Mouse (Mus musculus): Measurements from ENCODE around the gene Mtmr2. TPM values are rescaled to one million over a fixed set of nuclear protein-coding genes. Genes with fewer than 3 reads are reported as not detected.

Mtmr2 gene
- polyA plus RNA-seq, 1 experiment from 2014 or later = 18.2 TPM

- no peaks in the 10 kb centered on the region for H3K4me1 ChIP-seq (ENCODE audit: insufficient read depth)
- no peak overlapping the region for H3K4me2 ChIP-seq (ENCODE audit: low read depth, low read length)
- DNase-seq (no peak), ATAC-seq (no peak)
- TF ChIP-seq CTCF (IDR thresholded peaks at IDR 0.05; ENCODE audit: low read depth) (peak; percentile 24; the same call in 1 of the 2 replicates), EP300 (IDR thresholded peaks at IDR 0.05; ENCODE audit: low read depth) (no peak)
- H3K27ac ChIP-seq (ENCODE audit: low read depth) = no peak overlapping the region
- H3K4me3 ChIP-seq (ENCODE audit: low read depth, low read length) = no peak overlapping the region
- no peaks in the 10 kb centered on the region for H3K9me3 ChIP-seq (ENCODE audit: low read length)
- H3K9ac ChIP-seq (replicated peaks) = no peak overlapping the region
- H3K36me3 ChIP-seq (replicated peaks; ENCODE audit: insufficient read depth, low read length) = peaks cover 42% of the 10 kb centered on the region
- no peaks in the 10 kb centered on the region for H3K27me3 ChIP-seq (ENCODE audit: insufficient read depth, low read length)
- 77% methylated on average over 1 of the region's 1 CpGs for WGBS (ENCODE audit: insufficient replicate concordance)
Measured at GRCm38 (mm10) chr9:13794302-13794701, 46.1 kb downstream of the Mtmr2 start.

DNA sequence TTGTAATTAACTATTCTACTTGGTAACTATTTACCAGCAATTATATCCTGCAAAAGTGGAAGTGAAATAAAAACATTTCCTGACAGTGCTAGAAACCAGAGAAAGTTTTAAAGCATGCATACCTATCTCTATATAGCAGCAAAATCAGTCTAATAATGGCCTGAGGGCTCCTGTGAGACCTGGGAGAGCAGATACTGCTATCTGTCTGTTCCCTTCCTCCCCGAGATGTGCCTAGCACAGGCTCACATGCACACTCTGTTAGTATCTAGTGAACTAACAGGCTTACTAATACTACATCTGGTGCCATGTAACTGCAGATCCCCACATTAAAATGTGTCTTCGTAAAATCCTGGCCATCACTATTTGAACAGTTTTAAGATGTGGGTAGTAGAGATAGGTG, 46.5 kb downstream of the Mtmr2 start:
- H3K27ac ChIP-seq (ENCODE audit: low read depth) = no peak overlapping the region
- H3K9ac ChIP-seq (replicated peaks) = no peak overlapping the region
- no peak overlapping the region for H3K4me3 ChIP-seq (ENCODE audit: low read depth, low read length)
- H3K4me2 ChIP-seq (ENCODE audit: low read depth, low read length) = no peak overlapping the region
- peaks cover 39% of the 10 kb centered on the region for H3K36me3 ChIP-seq (replicated peaks; ENCODE audit: insufficient read depth, low read length)
- DNase-seq (no peak), ATAC-seq (no peak)
- H3K4me1 ChIP-seq (ENCODE audit: insufficient read depth) = no peaks in the 10 kb centered on the region
- no peaks in the 10 kb centered on the region for H3K9me3 ChIP-seq (ENCODE audit: low read length)
- no peaks in the 10 kb centered on the region for H3K27me3 ChIP-seq (ENCODE audit: insufficient read depth, low read length)
- TF ChIP-seq EP300 (IDR thresholded peaks at IDR 0.05; ENCODE audit: low read depth) = no peak
- TF ChIP-seq CTCF (IDR thresholded peaks at IDR 0.05; ENCODE audit: low read depth) = no peak
- WGBS (ENCODE audit: insufficient replicate concordance) = 73% methylated on average over 2 of the region's 2 CpGs

GRCm38 (mm10) chr9:13804480-13804879, 56.3 kb downstream of the Mtmr2 start:
- H3K36me3 ChIP-seq (replicated peaks; ENCODE audit: insufficient read depth, low read length) = peaks cover 67% of the 10 kb centered on the region
- no peak overlapping the region for H3K4me2 ChIP-seq (ENCODE audit: low read depth, low read length)
- 74% methylated on average over 1 of the region's 1 CpGs for WGBS (ENCODE audit: insufficient replicate concordance)
- TF ChIP-seq EP300 (IDR thresholded peaks at IDR 0.05; ENCODE audit: low read depth) = no peak
- no peak for TF ChIP-seq CTCF (IDR thresholded peaks at IDR 0.05; ENCODE audit: low read depth)
- ATAC-seq = no peak
- H3K4me3 ChIP-seq (ENCODE audit: low read depth, low read length) = no peak overlapping the region
- H3K9ac ChIP-seq (replicated peaks) = no peak overlapping the region
- no peaks in the 10 kb centered on the region for H3K9me3 ChIP-seq (ENCODE audit: low read length)
- H3K27ac ChIP-seq (ENCODE audit: low read depth) = no peak overlapping the region
- no peaks in the 10 kb centered on the region for H3K27me3 ChIP-seq (ENCODE audit: insufficient read depth, low read length)
- no peaks in the 10 kb centered on the region for H3K4me1 ChIP-seq (ENCODE audit: insufficient read depth)
- DNase-seq = no peak

GRCm38 (mm10) chr9:13806854-13807253, 58.6 kb downstream of the Mtmr2 start:
- Histone ChIP-seq H3K9ac (replicated peaks) (no peak overlapping the region), H3K36me3 (replicated peaks; ENCODE audit: insufficient read depth, low read length) (peaks cover 72% of the 10 kb centered on the region), H3K4me1 (ENCODE audit: insufficient read depth) (no peaks in the 10 kb centered on the region), H3K27me3 (ENCODE audit: insufficient read depth, low read length) (no peaks in the 10 kb centered on the region), H3K4me3 (ENCODE audit: low read depth, low read length) (no peak overlapping the region), H3K27ac (ENCODE audit: low read depth) (no peak overlapping the region), H3K4me2 (ENCODE audit: low read depth, low read length) (no peak overlapping the region), H3K9me3 (ENCODE audit: low read length) (no peaks in the 10 kb centered on the region)
- DNase-seq = no peak
- 96% methylated on average over 7 of the region's 7 CpGs for WGBS (ENCODE audit: insufficient replicate concordance)
- no peak for TF ChIP-seq CTCF (IDR thresholded peaks at IDR 0.05; ENCODE audit: low read depth)
- TF ChIP-seq EP300 (IDR thresholded peaks at IDR 0.05; ENCODE audit: low read depth) = no peak
- no peak for ATAC-seq

DNA sequence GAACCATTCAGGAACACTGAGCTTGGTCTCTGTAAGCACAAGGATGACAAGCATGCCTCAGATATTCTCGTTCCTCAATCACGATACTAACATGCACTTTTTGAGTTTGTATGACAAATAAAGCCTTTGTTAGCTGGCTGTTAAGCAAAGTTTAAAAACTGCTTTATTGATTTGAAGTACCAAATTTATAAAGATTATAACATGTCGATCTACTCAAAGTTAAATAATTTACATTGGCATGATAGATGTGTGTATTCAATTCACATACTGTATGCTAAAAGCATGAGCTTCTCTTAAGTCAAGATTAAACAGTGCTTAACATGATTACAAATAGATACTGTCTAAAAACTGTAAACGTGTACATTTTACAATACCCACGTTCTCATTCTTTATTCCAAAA, 59.4 kb downstream of the Mtmr2 start:
- 89% methylated on average over 5 of the region's 5 CpGs for WGBS (ENCODE audit: insufficient replicate concordance)
- Histone ChIP-seq H3K27me3 (ENCODE audit: insufficient read depth, low read length) (no peaks in the 10 kb centered on the region), H3K27ac (ENCODE audit: low read depth) (no peak overlapping the region), H3K4me1 (ENCODE audit: insufficient read depth) (no peaks in the 10 kb centered on the region), H3K4me3 (ENCODE audit: low read depth, low read length) (no peak overlapping the region), H3K9me3 (ENCODE audit: low read length) (no peaks in the 10 kb centered on the region), H3K4me2 (ENCODE audit: low read depth, low read length) (no peak overlapping the region), H3K9ac (replicated peaks) (no peak overlapping the region), H3K36me3 (replicated peaks; ENCODE audit: insufficient read depth, low read length) (peaks cover 79% of the 10 kb centered on the region)
- DNase-seq (no peak), ATAC-seq (no peak)
- TF ChIP-seq EP300 (IDR thresholded peaks at IDR 0.05; ENCODE audit: low read depth) = no peak
- TF ChIP-seq CTCF (IDR thresholded peaks at IDR 0.05; ENCODE audit: low read depth) = no peak

DNA sequence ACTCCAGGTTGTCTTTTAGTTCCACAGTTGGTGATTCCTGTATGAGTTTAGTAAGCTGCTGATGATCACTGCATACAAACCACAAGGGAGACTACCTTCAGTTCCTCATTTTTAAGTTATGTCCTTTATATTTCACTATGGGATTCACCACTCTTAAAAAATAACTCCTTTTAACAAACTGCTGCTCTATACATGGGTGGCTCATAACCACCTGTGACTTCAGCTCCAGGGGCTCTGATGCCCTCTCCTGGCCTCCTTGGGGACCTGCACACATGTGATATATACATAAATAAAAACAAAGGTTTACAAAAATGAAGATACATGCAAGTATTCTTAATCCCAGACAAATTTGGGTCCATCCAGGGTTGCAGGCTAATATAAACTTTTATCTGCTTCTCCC, 61.7 kb downstream of the Mtmr2 start:
- no peaks in the 10 kb centered on the region for H3K4me1 ChIP-seq (ENCODE audit: insufficient read depth)
- peaks cover 82% of the 10 kb centered on the region for H3K36me3 ChIP-seq (replicated peaks; ENCODE audit: insufficient read depth, low read length)
- no peaks in the 10 kb centered on the region for H3K27me3 ChIP-seq (ENCODE audit: insufficient read depth, low read length)
- H3K4me2 ChIP-seq (ENCODE audit: low read depth, low read length) = no peak overlapping the region
- no peaks in the 10 kb centered on the region for H3K9me3 ChIP-seq (ENCODE audit: low read length)
- H3K9ac ChIP-seq (replicated peaks) = no peak overlapping the region
- DNase-seq (no peak), ATAC-seq (no peak)
- H3K4me3 ChIP-seq (ENCODE audit: low read depth, low read length) = no peak overlapping the region
- H3K27ac ChIP-seq (ENCODE audit: low read depth) = no peak overlapping the region
- TF ChIP-seq CTCF (IDR thresholded peaks at IDR 0.05; ENCODE audit: low read depth) = peak; percentile 50
- no peak for TF ChIP-seq EP300 (IDR thresholded peaks at IDR 0.05; ENCODE audit: low read depth)

DNA sequence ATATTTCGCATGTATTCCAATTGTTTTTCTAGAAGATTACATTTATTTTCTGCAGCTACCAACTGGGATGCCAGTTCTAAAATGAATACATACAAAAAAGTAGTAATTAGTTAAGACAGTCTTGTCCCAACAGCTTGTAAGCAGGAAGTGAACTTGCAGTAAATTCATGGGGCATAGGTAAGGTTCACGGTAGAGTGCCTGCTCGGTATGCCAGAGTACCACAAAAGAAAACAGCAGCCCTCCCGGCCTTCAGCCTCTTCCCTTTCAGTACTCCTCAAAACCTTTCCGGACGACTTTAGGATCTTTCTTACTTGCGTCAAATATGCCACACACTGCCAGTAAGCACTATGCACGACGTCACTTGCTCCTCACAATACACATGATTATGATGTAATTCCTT, 70.2 kb downstream of the Mtmr2 start:
- no peaks in the 10 kb centered on the region for H3K9me3 ChIP-seq (ENCODE audit: low read length)
- no peak for TF ChIP-seq CTCF (IDR thresholded peaks at IDR 0.05; ENCODE audit: low read depth)
- no peak for TF ChIP-seq EP300 (IDR thresholded peaks at IDR 0.05; ENCODE audit: low read depth)
- no peaks in the 10 kb centered on the region for H3K27me3 ChIP-seq (ENCODE audit: insufficient read depth, low read length)
- H3K4me2 ChIP-seq (ENCODE audit: low read depth, low read length) = no peak overlapping the region
- H3K9ac ChIP-seq (replicated peaks) = no peak overlapping the region
- 92% methylated on average over 9 of the region's 9 CpGs for WGBS (ENCODE audit: insufficient replicate concordance)
- DNase-seq (no peak), ATAC-seq (no peak)
- peaks cover 73% of the 10 kb centered on the region for H3K36me3 ChIP-seq (replicated peaks; ENCODE audit: insufficient read depth, low read length)
- no peaks in the 10 kb centered on the region for H3K4me1 ChIP-seq (ENCODE audit: insufficient read depth)
- no peak overlapping the region for H3K27ac ChIP-seq (ENCODE audit: low read depth)
- H3K4me3 ChIP-seq (ENCODE audit: low read depth, low read length) = no peak overlapping the region
